Mouse (Mus musculus): ENCODE measurements around the gene Emc8. TPM values are rescaled to one million over a fixed set of nuclear protein-coding genes. Genes with fewer than 3 reads are reported as not detected.
A peak's percentile ranks its signal among the peaks of the same experiment; 100 is the strongest.

Emc8 gene
- total RNA-seq, 2 experiments from 2014 or later = 60.8 to 84.2 TPM

DNA sequence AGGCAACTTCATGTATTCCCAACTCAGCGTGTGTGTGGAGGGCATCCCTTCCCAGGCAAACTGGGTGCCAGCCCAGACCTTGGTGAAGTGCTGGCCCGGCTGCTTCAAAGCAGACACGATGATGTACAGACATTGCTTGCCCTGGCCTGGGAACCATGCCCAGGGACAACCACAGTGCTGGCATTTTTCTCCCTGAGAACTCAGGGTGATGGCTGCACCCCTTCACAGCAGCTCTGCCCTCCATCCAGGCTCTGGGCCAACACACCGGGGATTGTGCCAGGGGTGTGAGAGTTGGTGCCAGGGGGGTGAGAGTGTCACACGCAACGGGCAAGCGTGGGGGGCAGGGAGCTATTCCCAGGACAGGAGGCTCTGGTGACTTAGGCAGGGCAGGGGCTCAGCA is 23.7 kb downstream of the Emc8 start:
- peak in 1 of 2 experiments; percentile 61 for DNase-seq (ENCODE audit: low spot score in 2 of 2)

DNA sequence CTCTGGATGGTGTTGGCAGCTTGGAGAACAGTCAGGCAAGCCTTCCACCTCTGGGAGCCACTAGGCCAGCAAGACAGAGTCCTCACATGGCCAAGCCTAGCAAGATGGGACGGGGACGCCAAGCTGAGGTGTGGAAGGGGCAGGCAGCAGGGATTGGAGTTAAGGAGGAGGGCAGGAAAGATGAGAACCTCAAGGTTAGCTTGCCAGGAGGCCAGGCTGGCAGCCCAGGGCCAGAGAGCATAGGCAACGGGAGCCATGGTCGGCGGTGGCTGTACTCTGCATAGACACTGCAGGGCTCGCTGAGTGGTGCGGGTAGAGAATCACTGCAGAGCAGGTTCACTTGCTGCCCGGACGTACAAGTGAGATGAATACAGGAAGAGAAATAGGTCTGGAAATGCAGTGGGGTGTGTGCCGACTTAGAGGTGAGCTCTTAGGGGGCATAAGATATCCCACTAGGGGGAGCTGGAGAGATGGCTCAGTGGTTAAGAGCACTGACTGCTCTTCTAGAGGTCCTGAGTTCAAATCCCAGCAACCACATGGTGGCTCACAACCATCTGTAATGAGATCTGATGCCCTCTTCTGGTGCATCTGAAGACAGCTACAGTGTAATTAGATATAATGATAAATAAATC is 26.2 kb downstream of the Emc8 start:
- no peak for DNase-seq (ENCODE audit: low spot score in 2 of 2)

GRCm38 (mm10) chr8:120641245-120641644 is 27.1 kb downstream of the Emc8 start:
- DNase-seq (ENCODE audit: low spot score in 2 of 2) = no peak

GRCm38 (mm10) chr8:120634329-120634839 is 34.0 kb downstream of the Emc8 start:
- peak; percentile 43 to 44 for DNase-seq (ENCODE audit: low spot score in 2 of 2)

- no peak for DNase-seq (ENCODE audit: low spot score in 2 of 2)
Measured at GRCm38 (mm10) chr8:120633665-120634271, 34.6 kb downstream of the Emc8 start.

- no peak for DNase-seq (ENCODE audit: low spot score in 2 of 2)
Measured at GRCm38 (mm10) chr8:120632969-120633664, 35.3 kb downstream of the Emc8 start.

DNA sequence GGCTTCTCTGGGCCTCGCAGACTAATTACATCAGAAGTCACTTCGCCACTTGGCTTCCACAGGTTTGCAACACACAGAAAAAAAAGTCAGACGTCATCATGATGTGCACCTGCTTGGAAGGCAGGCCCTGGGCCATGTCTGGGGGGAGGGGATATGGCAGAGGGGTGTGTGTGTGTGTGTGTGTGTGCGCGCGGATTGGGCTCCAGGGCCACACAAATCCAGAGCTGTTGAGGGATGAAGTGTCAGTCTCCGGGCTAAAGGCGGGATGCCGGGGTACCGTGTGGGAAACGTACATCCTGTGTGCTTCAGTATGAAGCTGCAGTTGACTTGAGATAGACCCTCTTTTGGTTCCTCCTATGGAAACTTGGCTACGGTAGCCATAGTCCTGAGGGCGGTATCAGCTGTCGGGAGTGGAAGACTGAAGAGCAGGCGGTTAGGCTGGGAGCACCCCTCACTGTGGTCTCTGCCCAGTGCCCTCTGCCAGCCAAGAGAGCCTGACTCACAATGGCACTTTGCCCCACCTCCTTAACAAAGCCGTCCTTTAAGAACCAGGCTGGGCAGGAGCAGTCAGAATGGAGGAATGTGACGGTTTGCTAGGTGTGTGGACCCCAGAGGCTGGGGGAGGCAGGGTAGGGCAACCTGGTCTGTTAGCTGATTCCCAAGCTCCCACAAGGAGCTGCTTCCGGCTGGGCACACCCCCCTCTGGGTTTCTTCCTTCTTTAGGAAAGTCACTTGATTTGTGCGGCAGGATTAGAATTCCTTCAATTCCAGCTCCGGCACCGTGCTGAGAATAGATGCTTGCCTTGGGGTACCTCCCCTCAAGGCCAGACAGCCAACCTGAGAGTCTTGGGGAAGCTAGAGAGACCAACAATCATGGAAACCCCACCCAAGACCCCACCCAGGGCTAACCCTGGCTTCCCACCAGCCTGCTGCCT is 36.7 kb downstream of the Emc8 start:
- DNase-seq (ENCODE audit: low spot score in 2 of 2) = no peak

- no peak for DNase-seq (ENCODE audit: low spot score in 2 of 2)
Measured at GRCm38 (mm10) chr8:120630848-120631247, 37.5 kb downstream of the Emc8 start.

DNA sequence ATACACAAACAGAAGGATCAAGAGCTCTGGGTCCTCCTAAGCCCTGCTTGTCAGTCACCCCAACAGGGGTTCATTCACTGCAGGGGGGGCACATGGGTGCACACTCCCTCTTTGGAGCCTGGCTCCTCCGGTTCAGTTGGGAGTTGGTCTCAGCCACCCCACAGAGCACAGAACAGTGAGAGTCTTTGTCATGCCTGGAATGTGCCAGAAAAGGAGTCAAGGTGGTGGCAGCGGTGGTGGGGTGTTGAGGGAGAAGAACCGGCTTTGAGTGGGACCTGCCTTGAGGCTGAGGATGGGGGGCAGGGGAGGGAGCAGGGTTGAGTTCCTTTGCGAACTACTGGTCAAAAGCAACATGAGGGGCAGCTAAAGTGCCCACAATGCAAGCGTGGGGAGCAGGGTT is 38.3 kb downstream of the Emc8 start:
- DNase-seq (ENCODE audit: low spot score in 2 of 2) = no peak

GRCm38 (mm10) chr8:120627298-120627697 is 41.1 kb downstream of the Emc8 start:
- DNase-seq (ENCODE audit: low spot score in 2 of 2) = no peak

DNA sequence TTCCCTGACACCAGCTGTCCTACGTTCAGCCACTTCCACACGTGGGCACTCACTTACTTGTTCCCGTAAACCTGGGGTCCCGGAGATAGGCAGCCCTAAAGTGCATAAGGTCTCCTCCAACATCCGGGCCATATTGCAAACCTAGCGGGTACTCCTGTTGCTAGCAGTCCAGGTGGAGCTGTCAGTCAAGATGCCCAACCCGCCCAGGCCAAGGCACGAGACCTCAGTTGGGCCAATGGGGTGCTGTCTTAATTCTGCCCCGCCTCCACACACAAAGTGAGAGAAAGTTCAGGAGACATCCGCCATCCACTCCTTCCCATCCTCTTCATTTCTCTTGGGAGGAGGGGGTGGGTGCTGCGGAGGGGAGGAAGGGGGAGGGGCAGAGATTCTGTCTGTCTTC is 41.9 kb downstream of the Emc8 start:
- DNase-seq (ENCODE audit: low spot score in 2 of 2) = no peak

DNA sequence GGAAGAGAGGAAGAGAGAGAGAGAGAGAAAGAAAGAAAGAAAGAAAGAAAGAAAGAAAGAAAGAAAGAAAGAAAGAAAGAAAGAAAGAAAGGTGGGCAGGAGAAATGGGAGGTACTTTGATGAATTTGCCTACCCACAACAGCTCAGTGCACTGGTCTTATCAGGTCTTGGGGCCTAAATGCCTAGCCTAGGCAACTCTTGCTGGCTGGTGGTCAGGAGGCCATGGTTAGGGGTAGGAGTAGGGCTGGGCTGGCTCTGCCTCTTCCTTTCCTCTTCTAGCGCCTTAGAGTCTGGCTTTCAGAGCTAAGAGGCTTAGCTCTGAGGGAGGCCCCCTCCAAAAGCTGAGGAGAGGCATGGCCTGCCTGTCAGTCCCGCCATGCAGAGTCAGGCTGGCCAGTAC is 44.8 kb downstream of the Emc8 start:
- DNase-seq (ENCODE audit: low spot score in 2 of 2) = no peak

DNA sequence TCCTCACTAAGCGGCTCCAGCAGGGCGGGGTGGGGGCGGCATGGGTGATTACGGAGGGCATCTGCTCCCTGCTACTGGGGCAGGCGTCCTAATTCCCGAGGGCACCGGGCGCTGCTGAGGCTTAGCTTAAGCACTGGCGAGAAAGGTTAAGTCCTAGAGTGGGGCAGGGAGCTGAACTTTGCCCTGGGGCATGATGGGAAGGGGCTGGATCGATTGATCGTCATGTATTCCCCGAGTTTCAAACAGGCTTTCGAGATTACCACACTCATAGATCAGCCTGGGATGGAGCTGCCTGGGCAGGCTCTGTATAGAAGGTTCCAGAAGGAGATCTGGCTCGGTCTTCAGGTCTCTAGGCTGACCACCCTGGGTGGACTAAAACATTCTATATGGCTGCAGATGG is 46.2 kb downstream of the Emc8 start:
- DNase-seq (ENCODE audit: low spot score in 2 of 2) = no peak

DNA sequence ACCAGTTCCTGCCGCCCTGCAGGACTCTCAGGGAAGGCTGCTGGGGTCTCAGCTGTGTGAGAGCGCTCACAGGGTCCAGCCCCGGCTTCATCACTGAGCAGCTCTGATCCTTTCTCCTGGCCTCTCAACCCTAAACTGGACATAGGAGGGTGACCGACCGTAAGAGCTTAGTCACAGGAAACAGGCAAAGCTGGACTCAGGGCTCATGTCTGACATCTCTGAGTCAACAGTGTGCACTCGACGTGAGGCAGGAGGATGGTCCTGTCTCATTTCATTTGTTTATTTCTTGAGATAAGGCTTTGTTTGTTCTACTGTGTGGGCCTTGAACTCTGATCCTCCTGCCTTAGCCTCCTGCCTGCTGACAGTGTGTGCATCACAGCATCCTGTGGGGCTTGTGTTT is 47.9 kb downstream of the Emc8 start:
- DNase-seq (ENCODE audit: low spot score in 2 of 2) = no peak

DNA sequence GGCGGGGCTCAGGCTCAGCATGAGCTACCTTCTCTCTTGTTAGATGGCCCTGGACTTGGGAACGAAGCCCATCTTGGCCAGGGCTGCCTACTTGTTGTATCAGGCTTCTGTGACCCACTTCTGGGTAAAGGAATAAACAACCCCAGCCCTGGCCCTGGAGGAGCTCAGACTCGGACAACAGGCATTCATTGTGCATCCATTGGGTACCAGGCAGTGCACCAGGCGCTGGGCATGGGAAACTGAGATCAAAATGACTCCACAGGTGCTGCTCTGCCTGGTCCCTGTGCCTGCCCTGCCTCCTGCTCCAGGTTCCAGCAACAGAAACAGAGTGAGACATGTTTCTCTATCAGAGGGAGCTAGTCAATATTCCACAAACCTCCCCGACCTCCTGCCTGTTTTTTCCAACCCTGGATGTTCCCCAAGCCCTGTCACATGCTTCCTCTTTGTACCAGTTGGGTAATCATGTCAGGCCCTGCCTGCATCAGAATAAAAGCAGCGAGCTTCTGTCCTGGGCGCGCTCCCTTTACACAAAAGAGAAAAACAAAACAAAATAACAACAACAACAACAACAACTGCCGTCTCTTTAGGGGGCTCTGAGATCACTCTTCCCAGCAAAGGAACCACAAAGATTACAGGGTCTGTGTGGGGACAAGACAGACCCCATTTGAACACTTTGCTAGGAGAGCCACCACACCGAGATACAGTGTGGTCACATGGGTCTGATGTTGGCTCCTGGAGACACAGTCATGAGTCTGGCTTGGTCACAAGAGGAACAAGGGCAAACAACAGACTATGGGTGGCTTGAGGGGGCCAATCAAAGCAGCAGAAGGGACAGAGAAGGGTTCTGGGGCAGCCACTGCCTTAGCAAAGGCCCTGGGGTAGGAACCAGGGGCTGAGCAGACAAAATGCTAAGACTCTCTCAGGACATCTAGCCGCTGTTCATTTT is 48.9 kb downstream of the Emc8 start:
- DNase-seq (ENCODE audit: low spot score in 2 of 2) = no peak

DNA sequence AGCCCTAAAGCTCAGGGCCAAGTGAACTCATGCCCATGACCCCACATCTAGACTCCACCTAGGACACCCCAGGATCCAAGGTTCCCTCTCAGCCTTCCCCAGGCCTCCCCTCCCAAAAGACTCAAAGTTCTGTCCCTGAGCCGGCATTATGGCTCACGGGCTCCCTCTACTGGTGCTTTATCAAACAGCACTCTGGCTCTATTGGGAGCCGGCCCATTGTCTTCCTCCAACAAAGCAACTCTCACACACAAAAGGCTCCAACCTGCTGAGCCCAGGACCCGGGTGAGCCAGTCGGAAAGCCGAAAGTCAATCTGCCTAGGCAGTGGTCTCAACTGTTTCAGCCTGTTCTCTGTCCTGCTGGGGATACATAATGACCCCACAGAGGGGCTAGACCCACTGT is 50.3 kb downstream of the Emc8 start:
- peak in 1 of 2 experiments; percentile 70 for DNase-seq (ENCODE audit: low spot score in 2 of 2)

GRCm38 (mm10) chr8:120616663-120617626 is 51.4 kb downstream of the Emc8 start:
- DNase-seq (ENCODE audit: low spot score in 2 of 2) = no peak

- DNase-seq (ENCODE audit: low spot score in 2 of 2) = no peak
Measured at GRCm38 (mm10) chr8:120614491-120614890, 53.9 kb downstream of the Emc8 start.

DNA sequence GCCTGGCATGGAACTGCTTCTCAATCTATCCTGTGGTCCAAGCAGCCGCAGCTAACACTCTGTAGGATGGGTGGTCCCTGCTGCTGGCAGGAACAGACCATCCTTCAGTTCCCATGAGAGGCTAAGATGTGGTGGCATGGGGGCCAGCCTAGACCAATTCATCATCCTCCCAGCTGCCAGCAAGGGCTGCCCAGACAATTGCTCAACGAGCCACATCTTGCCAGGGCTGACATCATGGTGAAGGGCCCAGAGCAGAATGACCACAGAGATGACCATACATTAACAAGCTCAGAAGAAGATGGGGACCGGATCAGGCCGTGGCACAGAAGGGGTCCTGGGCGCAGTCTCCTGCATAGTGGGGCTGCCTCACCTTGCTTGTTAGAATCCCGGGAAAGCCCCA is 57.5 kb downstream of the Emc8 start:
- DNase-seq (ENCODE audit: low spot score in 2 of 2) = no peak

Data from gastrocnemius, postnatal 4 days (tissue).